Mouse (Mus musculus) liver, embryonic 13.5 days (tissue): ENCODE measurements around the gene Atp4b. TPM values are rescaled to one million over a fixed set of nuclear protein-coding genes. Genes with fewer than 3 reads are reported as not detected.
"Not testable (repeated sequence)": the region's sequence is repeated elsewhere in the genome, so short reads cannot be mapped to it uniquely, and the experiment has no call there.

Experiments
- ATAC-seq: fragments of 200-750 bp; cut with Nextera tagmentation; 2 replicates; pipeline ENCODE4 v1.8.0; 2017; ENCODE audit warnings: low read depth, mild to moderate bottlenecking, moderate number of reproducible peaks, moderate library complexity
- DNase-seq: peaks from one replicate; pipeline ENCODE4 v3.0.0; 2022
- H3K27ac ChIP-seq: fragments of 300-500 bp; sonication (generic); 2 replicates; pipeline ENCODE4 v1.5.1; 2015; ENCODE audit warnings: moderate library complexity, mild to moderate bottlenecking, inconsistent platforms
- H3K27me3 ChIP-seq: fragments of 300-500 bp; sonication (generic); 2 replicates; pipeline ENCODE4 v1.6.1; 2015; ENCODE audit warnings: mild to moderate bottlenecking, inconsistent platforms
- H3K36me3 ChIP-seq: fragments of 300-500 bp; sonication (generic); 2 replicates; pipeline ENCODE4 v1.6.1; 2015; ENCODE audit warnings: mild to moderate bottlenecking, inconsistent platforms
- H3K4me1 ChIP-seq: fragments of 300-500 bp; sonication (generic); replicated peaks from 2 replicates; pipeline ENCODE4 v1.6.1; 2015; ENCODE audit warnings: inconsistent platforms
- H3K4me2 ChIP-seq: fragments of 300-500 bp; sonication (generic); 2 replicates; pipeline ENCODE4 v1.6.1; 2015; ENCODE audit warnings: inconsistent platforms, mild to moderate bottlenecking, moderate library complexity
- H3K4me3 ChIP-seq: fragments of 300-500 bp; sonication (generic); replicated peaks from 2 replicates; pipeline ENCODE4 v1.5.1; 2015; ENCODE audit warnings: mild to moderate bottlenecking, inconsistent platforms
- H3K9ac ChIP-seq: fragments of 300-500 bp; sonication (generic); 2 replicates; pipeline ENCODE4 v1.6.1; 2015; ENCODE audit warnings: mild to moderate bottlenecking, inconsistent platforms
- H3K9me3 ChIP-seq: fragments of 300-500 bp; sonication (generic); replicated peaks from 2 replicates; pipeline ENCODE4 v1.6.1; 2016; ENCODE audit warnings: inconsistent platforms
- WGBS: fragments of 180-500 bp; shearing (Covaris S2); methylation state at CpG from one replicate; pipeline ENCODE4 v1.1.7; 2015; ENCODE audit not compliant: insufficient replicate concordance; 5-methylcytosine and 5-hydroxymethylcytosine counted together
- polyA plus RNA-seq: library from polyadenylated mRNA; unstranded; fragments of >200 nt; fragmentation: Nextera tagmentation; extraction: Ambion mirVana; gene quantifications from 2 replicates; pipeline ENCODE4 v1.2.1, GENCODE M21; 2015

The Atp4b gene
- polyA plus RNA-seq, 1 experiment from 2014 or later = not detected

- 52% methylated on average over 4 of the region's 4 CpGs for WGBS
- no peak overlapping the region for H3K4me2 ChIP-seq
These were observed 53.5 kb downstream of the Atp4b start for GRCm38 (mm10) chr8:13343134-13343533.

GRCm38 (mm10) chr8:13342340-13342739, 54.3 kb downstream of the Atp4b start:
- H3K9me3 ChIP-seq = no peaks in the 10 kb centered on the region
- WGBS = 39% methylated on average over 2 of the region's 2 CpGs
- H3K4me3 ChIP-seq = no peak overlapping the region
- DNase-seq (no peak), ATAC-seq (no peak)
- H3K4me2 ChIP-seq = 0 out of 2 replicates have a peak overlapping the region, but pooled peaks have one; percentile 96
- H3K27me3 ChIP-seq = no peaks in the 10 kb centered on the region
- H3K4me1 ChIP-seq = peaks cover 73% of the 10 kb centered on the region
- H3K27ac ChIP-seq = peak overlapping the region; percentile 18; the same call in 1 of the 2 replicates
- peak overlapping the region; percentile 100; the same call in 1 of the 2 replicates for H3K9ac ChIP-seq
- H3K36me3 ChIP-seq = peaks cover 74% of the 10 kb centered on the region

More at GRCm38 (mm10) chr8:13343134-13343533, 53.5 kb downstream of the Atp4b start:
- Histone ChIP-seq H3K4me1 (peaks cover 69% of the 10 kb centered on the region), H3K27me3 (no peaks in the 10 kb centered on the region), H3K9me3 (no peaks in the 10 kb centered on the region), H3K4me3 (no peak overlapping the region), H3K36me3 (peaks cover 82% of the 10 kb centered on the region), H3K9ac (no peak overlapping the region), H3K27ac (no peak overlapping the region)
- no peak for DNase-seq
- ATAC-seq = no peak

- H3K9ac ChIP-seq = peak overlapping the region; percentile 100
- H3K27me3 ChIP-seq = no peaks in the 10 kb centered on the region
- peak overlapping the region; percentile 51 for H3K27ac ChIP-seq
- peaks cover 57% of the 10 kb centered on the region for H3K36me3 ChIP-seq
- DNase-seq (no peak), ATAC-seq (no peak)
- peaks cover 63% of the 10 kb centered on the region for H3K4me1 ChIP-seq
- H3K4me3 ChIP-seq = peak overlapping the region; percentile 94
- 74% methylated on average over 8 of the region's 8 CpGs for WGBS
- peak overlapping the region; percentile 96 for H3K4me2 ChIP-seq
- H3K9me3 ChIP-seq = no peaks in the 10 kb centered on the region
These were observed 56.0 kb downstream of the Atp4b start for GRCm38 (mm10) chr8:13340650-13341049.

- H3K9me3 ChIP-seq = no peaks in the 10 kb centered on the region
- H3K27ac ChIP-seq = peak overlapping the region; percentile 88
- WGBS = 6% methylated on average over 11 of the region's 11 CpGs
- H3K9ac ChIP-seq = peak overlapping the region; percentile 100
- H3K36me3 ChIP-seq = peaks cover 47% of the 10 kb centered on the region
- DNase-seq = no peak
- ATAC-seq = no peak
- H3K4me2 ChIP-seq = peak overlapping the region; percentile 96
- peaks cover 62% of the 10 kb centered on the region for H3K4me1 ChIP-seq
- H3K27me3 ChIP-seq = no peaks in the 10 kb centered on the region
- peak overlapping the region; percentile 94 for H3K4me3 ChIP-seq
These were observed 57.0 kb downstream of the Atp4b start for GRCm38 (mm10) chr8:13339646-13339990.

GRCm38 (mm10) chr8:13338901-13339645, 57.6 kb downstream of the Atp4b start:
- Histone ChIP-seq H3K27ac (peak overlapping the region; percentile 88), H3K4me2 (peak overlapping the region; percentile 96), H3K9ac (peak overlapping the region; percentile 100), H3K9me3 (no peaks in the 10 kb centered on the region), H3K36me3 (peaks cover 42% of the 10 kb centered on the region), H3K27me3 (no peaks in the 10 kb centered on the region), H3K4me1 (peaks cover 57% of the 10 kb centered on the region), H3K4me3 (peak overlapping the region; percentile 94)
- DNase-seq = no peak
- under 1% methylated on average over 67 of the region's 70 CpGs for WGBS
- peak; percentile 54 for ATAC-seq

- peak within 1 kb of the TSS; percentile 96 for H3K4me2 ChIP-seq
- peak within 1 kb of the TSS; percentile 88 for H3K27ac ChIP-seq
- H3K4me3 ChIP-seq = peak within 1 kb of the TSS; percentile 94
- H3K36me3 ChIP-seq = peaks cover 34% of the 10 kb centered on the region
- DNase-seq (peak; percentile 83), ATAC-seq (peak; percentile 91)
- 1% methylated on average over 56 of the region's 72 CpGs for WGBS
- H3K9me3 ChIP-seq = no peaks in the 10 kb centered on the region
- H3K9ac ChIP-seq = peak within 1 kb of the TSS; percentile 100
- H3K4me1 ChIP-seq = peaks cover 49% of the 10 kb centered on the region
- H3K27me3 ChIP-seq = no peaks in the 10 kb centered on the region
These were observed 58.3 kb downstream of the Atp4b start, which contains the start of gene Tfdp1 for GRCm38 (mm10) chr8:13338255-13338860. Gene Tfdp1, plus strand, starts transcription at chr8:13338751.

GRCm38 (mm10) chr8:13337678-13338077, 58.9 kb downstream of the Atp4b start:
- no peaks in the 10 kb centered on the region for H3K9me3 ChIP-seq
- DNase-seq = no peak

GRCm38 (mm10) chr8:13337245-13337644, 59.4 kb downstream of the Atp4b start:
- peak overlapping the region; percentile 3; the same call in 1 of the 2 replicates for H3K27ac ChIP-seq
- DNase-seq = not testable (repeated sequence)
- H3K9ac ChIP-seq = peak overlapping the region; percentile 100; the same call in 1 of the 2 replicates

More at GRCm38 (mm10) chr8:13337678-13338077, 58.9 kb downstream of the Atp4b start:
- Histone ChIP-seq H3K27ac (peak overlapping the region; percentile 3), H3K36me3 (peaks cover 28% of the 10 kb centered on the region), H3K4me2 (peak overlapping the region; percentile 96), H3K4me3 (peak overlapping the region; percentile 94), H3K27me3 (no peaks in the 10 kb centered on the region), H3K4me1 (peaks cover 43% of the 10 kb centered on the region), H3K9ac (peak overlapping the region; percentile 100)
- no peak for ATAC-seq
- WGBS = 57% methylated on average over 3 of the region's 3 CpGs

More at GRCm38 (mm10) chr8:13337245-13337644, 59.4 kb downstream of the Atp4b start:
- not testable (repeated sequence) for H3K9me3 ChIP-seq, ATAC-seq, H3K27me3 ChIP-seq, H3K4me3 ChIP-seq
- peaks cover 38% of the 10 kb centered on the region for H3K4me1 ChIP-seq
- WGBS = 48% methylated on average over 6 of the region's 6 CpGs
- peak overlapping the region; percentile 96; the same call in 1 of the 2 replicates for H3K4me2 ChIP-seq
- peaks cover 23% of the 10 kb centered on the region for H3K36me3 ChIP-seq

Other genes starting within 250 kb of the Atp4b start
- 179 and 196 TPM in 2 replicates for gene Lamp1, start 237.7 kb downstream of the Atp4b start, polyA plus RNA-seq
- gene Grtp1, start 196.2 kb downstream of the Atp4b start, polyA plus RNA-seq = 11.5 and 13.1 TPM in 2 replicates
- gene Adprhl1, start 142.7 kb downstream of the Atp4b start, polyA plus RNA-seq = 0.07 and 0.57 TPM in 2 replicates
- 11.1 and 12.6 TPM in 2 replicates for gene Dcun1d2, start 108.7 kb downstream of the Atp4b start, polyA plus RNA-seq
- gene Tmco3, start 108.6 kb downstream of the Atp4b start, polyA plus RNA-seq = 5.2 and 7.2 TPM in 2 replicates
- 124 and 150 TPM in 2 replicates for gene Tfdp1, start 58.1 kb downstream of the Atp4b start, polyA plus RNA-seq
- gene Grk1, start 8.3 kb upstream of the Atp4b start, polyA plus RNA-seq = not detected in 2 replicates
- gene Tmem255b, start 38.4 kb upstream of the Atp4b start, polyA plus RNA-seq = not detected in 2 replicates
- gene Gas6, start 97.7 kb upstream of the Atp4b start, polyA plus RNA-seq = 4.1 and 4.7 TPM in 2 replicates
- gene 1700029H14Rik, start 165.6 kb upstream of the Atp4b start, polyA plus RNA-seq = not detected in 2 replicates